Mouse (Mus musculus): Measurements from ENCODE around the gene Kcna7. TPM values are rescaled to one million over a fixed set of nuclear protein-coding genes. Genes with fewer than 3 reads are reported as not detected.

Gene Kcna7
- total and polyA plus RNA-seq, 3 experiments = 0.16 to 3.2 (median 0.39) TPM

DNA sequence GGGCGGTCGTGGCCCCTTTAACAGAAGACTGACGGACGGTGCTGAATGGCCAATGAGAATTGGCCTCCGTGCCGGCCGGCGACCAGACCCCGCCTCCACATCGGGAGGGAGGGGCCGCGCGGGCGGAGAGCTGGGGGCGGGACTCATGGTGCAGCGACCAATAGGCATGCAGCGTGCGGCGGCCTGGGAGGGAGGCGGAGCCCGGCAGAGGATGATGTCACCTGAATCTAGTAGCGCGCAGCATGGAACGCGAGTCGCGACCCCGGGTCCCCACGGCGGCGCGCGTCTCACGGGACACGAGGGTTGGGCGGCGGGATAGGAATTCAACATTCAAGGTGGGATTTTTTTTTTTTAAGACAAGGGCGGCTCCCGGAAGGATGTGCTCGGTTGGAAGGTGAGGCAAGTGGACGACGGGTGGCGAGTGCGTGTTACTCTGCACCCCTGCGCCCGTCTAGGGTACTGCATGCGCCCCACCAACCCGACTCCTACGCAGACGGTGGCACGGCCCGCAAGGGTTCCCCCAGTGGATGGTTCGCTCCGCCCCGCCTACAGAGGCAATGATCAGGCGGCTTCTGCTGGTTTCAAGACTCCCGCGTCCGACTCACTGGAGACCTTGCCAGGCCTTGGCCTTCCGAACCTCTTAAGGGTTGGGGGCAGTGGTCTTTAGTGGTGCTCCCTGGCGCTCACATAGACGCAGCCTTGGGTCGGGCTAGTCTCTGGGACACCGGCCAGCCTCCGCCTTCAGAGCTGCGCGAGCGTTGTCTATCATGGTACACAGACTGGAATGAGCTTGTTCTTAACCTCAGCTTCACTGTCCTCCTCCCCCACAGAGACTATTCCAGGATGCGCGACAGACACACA, 38.2 kb upstream of the Kcna7 start (continued):
- TF ChIP-seq IRF4 (IDR thresholded peaks at IDR 0.05; ENCODE audit: low read depth, low read length) (peak; percentile 57), SMC3 (IDR thresholded peaks at IDR 0.05; ENCODE audit: low read depth, low read length) (peak; percentile 34), JUN (IDR thresholded peaks at IDR 0.05; ENCODE audit: insufficient read depth, low read depth, low read length) (peak; percentile 54; the same call in 1 of the 2 replicates), ZNF384 (IDR thresholded peaks at IDR 0.05; ENCODE audit: low read depth, low read length) (peak; percentile 92), SIN3A (IDR thresholded peaks at IDR 0.05; ENCODE audit: low read length) (peak; percentile 17; the same call in 1 of the 2 replicates), ZKSCAN1 (IDR thresholded peaks at IDR 0.05; ENCODE audit: borderline replicate concordance, low read depth, low read length) (no peak), NRF1 (IDR thresholded peaks at IDR 0.05; ENCODE audit: low read depth, low read length) (peak; percentile 36), NELFE (IDR thresholded peaks at IDR 0.05; ENCODE audit: low read depth, low read length) (peak; percentile 46), ZMIZ1 (IDR thresholded peaks at IDR 0.05; ENCODE audit: low read depth, low read length) (no peak), MAFK (IDR thresholded peaks at IDR 0.05; ENCODE audit: insufficient replicate concordance, low read length) (no peak)

DNA sequence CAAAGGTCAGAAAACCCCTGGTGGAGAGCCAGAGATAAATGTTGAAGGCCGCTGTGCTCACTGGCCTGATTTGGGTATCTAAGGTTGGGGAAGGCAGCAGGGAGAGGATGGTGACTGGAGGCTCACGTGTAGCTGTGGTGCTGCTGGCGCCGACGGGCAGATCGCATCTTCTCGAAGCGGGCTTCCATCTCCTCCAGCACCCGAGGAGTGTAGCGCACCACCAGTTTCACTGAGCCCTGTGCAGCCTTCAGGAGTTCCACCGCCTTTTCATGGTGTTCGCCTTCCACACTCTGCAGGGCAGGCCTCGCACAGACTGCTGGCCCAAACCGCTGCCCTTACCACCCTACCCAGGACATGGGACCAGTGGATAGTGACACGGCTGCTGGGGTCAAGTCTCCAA, 37.3 kb upstream of the Kcna7 start:
- H3K27ac ChIP-seq (ENCODE audit: insufficient read depth, low read depth) = no peak overlapping the region
- no peaks in the 10 kb centered on the region for H3K79me2 ChIP-seq (replicated peaks; ENCODE audit: control insufficient read depth, extremely low read depth, insufficient read depth, poor library complexity, severe bottlenecking)
- peaks cover 32% of the 10 kb centered on the region for H3K27me3 ChIP-seq (replicated peaks)
- no peak for TF ChIP-seq EP300 (IDR thresholded peaks at IDR 0.05; ENCODE audit: low read length)
- TF ChIP-seq USF1 (IDR thresholded peaks at IDR 0.05; ENCODE audit: low read depth, low read length) = no peak
- no peak for TF ChIP-seq MAZ (IDR thresholded peaks at IDR 0.05; ENCODE audit: low read depth, low read length)
- no peak for TF ChIP-seq SMC3 (IDR thresholded peaks at IDR 0.05; ENCODE audit: low read depth, low read length)
- no peak for TF ChIP-seq GABPA (IDR thresholded peaks at IDR 0.05; ENCODE audit: insufficient replicate concordance, low read depth, low read length)
- TF ChIP-seq IRF4 (IDR thresholded peaks at IDR 0.05; ENCODE audit: low read depth, low read length) = no peak
- TF ChIP-seq MEF2A (IDR thresholded peaks at IDR 0.05; ENCODE audit: borderline replicate concordance, low read depth, low read length) = no peak
- no peak for TF ChIP-seq ZKSCAN1 (IDR thresholded peaks at IDR 0.05; ENCODE audit: borderline replicate concordance, low read depth, low read length)
- TF ChIP-seq POLR2A (IDR thresholded peaks at IDR 0.05; ENCODE audit: low read depth, low read length) = no peak
- no peak for TF ChIP-seq TBP (conservative IDR thresholded peaks at IDR 0.05; ENCODE audit: low read depth, low read length)
- TF ChIP-seq RCOR1 (conservative IDR thresholded peaks at IDR 0.05; ENCODE audit: low read depth, low read length) = no peak
- no peak for TF ChIP-seq E2F4 (IDR thresholded peaks at IDR 0.05; ENCODE audit: insufficient replicate concordance, low read depth, low read length)
- TF ChIP-seq TCF12 (IDR thresholded peaks at IDR 0.05; ENCODE audit: low read depth, low read length) = no peak
- no peak for TF ChIP-seq UBTF (IDR thresholded peaks at IDR 0.05; ENCODE audit: low read depth, low read length)
- TF ChIP-seq SIN3A (IDR thresholded peaks at IDR 0.05; ENCODE audit: low read length) = no peak
- peaks cover 6 to 16% of the 10 kb centered on the region in 2 experiments for H3K4me1 ChIP-seq (ENCODE audit: control insufficient read depth in 1 of 2, insufficient read depth in 2 of 2)
- in situ Hi-C loops (cut with MboI; ENCODE audit: low pct_ligation_motif_present, low pct_unique_long_range_greater_than_20kb, low sequenced_read_pairs) (no loop called here), dilution Hi-C loops (cut with MboI; ENCODE audit: extremely low pct_ligation_motif_present, extremely low pct_unique_long_range_greater_than_20kb, low sequenced_read_pairs) (no loop called here)
- H3K9ac ChIP-seq (ENCODE audit: insufficient read depth, low read depth) = peak overlapping the region; percentile 30
- H3K36me3 ChIP-seq (replicated peaks in 1 of 2; ENCODE audit: control insufficient read depth in 1 of 2, insufficient read depth in 1 of 2, low read length in 1 of 2) = peaks cover 21 to 48% of the 10 kb centered on the region in 2 experiments
- H3K9me3 ChIP-seq (replicated peaks; ENCODE audit: low read length) = no peaks in the 10 kb centered on the region
- no peak for DNase-seq (ENCODE audit: extremely low read depth)
- H3K4me3 ChIP-seq (replicated peaks in 1 of 3; ENCODE audit: low read depth in 2 of 3, low read length in 2 of 3, poor library complexity in 1 of 3) = peak overlapping the region in 1 of 3 experiments; percentile 56
- H3K4me2 ChIP-seq (ENCODE audit: insufficient read depth, low read depth, poor library complexity, severe bottlenecking) = no peak overlapping the region
